Mouse (Mus musculus) heart, postnatal 0 days (tissue): ENCODE data around the gene Ano10. TPM values are rescaled to one million over a fixed set of nuclear protein-coding genes. Genes with fewer than 3 reads are reported as not detected.
A peak's percentile ranks its signal among the peaks of the same experiment; 100 is the strongest.

Source experiments
- ATAC-seq: fragments of 200-750 bp; cut with Nextera tagmentation; 2 replicates; pipeline ENCODE4 v1.8.0; 2017; ENCODE audit warnings: low read depth, moderate number of reproducible peaks, moderate library complexity; ENCODE audit not compliant: insufficient read depth
- DNase-seq: peaks from one replicate; pipeline ENCODE4 v3.0.0-alpha.2; 2016; ENCODE audit warnings: low spot score
- H3K27ac ChIP-seq: fragments of 300-500 bp; sonication (generic); 2 replicates; pipeline ENCODE4 v1.5.1; 2014; ENCODE audit warnings: low read depth, mild to moderate bottlenecking
- H3K27me3 ChIP-seq: fragments of 300-500 bp; sonication (generic); 2 replicates; pipeline ENCODE4 v1.6.1; 2014; ENCODE audit warnings: low read length, mixed read lengths; ENCODE audit not compliant: control insufficient read depth, insufficient read depth
- H3K36me3 ChIP-seq: fragments of 300-500 bp; sonication (generic); replicated peaks from 2 replicates; pipeline ENCODE4 v1.6.1; 2014; ENCODE audit warnings: low read length, mixed read lengths; ENCODE audit not compliant: control insufficient read depth, insufficient read depth
- H3K4me1 ChIP-seq: fragments of 300-500 bp; sonication (generic); 2 replicates; pipeline ENCODE4 v1.6.1; 2014; ENCODE audit warnings: antibody characterized with exemption; ENCODE audit not compliant: control insufficient read depth, insufficient read depth
- H3K4me2 ChIP-seq: fragments of 300-500 bp; sonication (generic); 2 replicates; pipeline ENCODE4 v1.6.1; 2014; ENCODE audit warnings: low read depth, mild to moderate bottlenecking, low read length, moderate library complexity
- H3K4me3 ChIP-seq: fragments of 300-500 bp; sonication (generic); 2 replicates; pipeline ENCODE4 v1.5.1; 2014; ENCODE audit warnings: low read depth, low read length
- H3K9ac ChIP-seq: fragments of 300-500 bp; sonication (generic); replicated peaks from 2 replicates; pipeline ENCODE4 v1.6.1; 2014; ENCODE audit warnings: low read depth, low read length, mixed read lengths
- H3K9me3 ChIP-seq: fragments of 300-500 bp; sonication (generic); replicated peaks from 2 replicates; pipeline ENCODE4 v1.6.1; 2016; ENCODE audit warnings: low read length; ENCODE audit not compliant: control insufficient read depth
- CTCF ChIP-seq: IDR thresholded peaks from 2 replicates; pipeline ENCODE4 v1.5.1; 2016; ENCODE audit warnings: antibody characterized with exemption, control low read depth, low read depth
- EP300 ChIP-seq: IDR thresholded peaks from 2 replicates; pipeline ENCODE4 v1.6.1; 2016; ENCODE audit warnings: antibody characterized with exemption, low read depth
- WGBS: fragments of 180-500 bp; shearing (Covaris S2); extraction: QIAGEN DNeasy Blood & Tissue Kit; methylation state at CpG from one replicate; pipeline ENCODE4 v1.1.7; 2014; 5-methylcytosine and 5-hydroxymethylcytosine counted together
- polyA plus RNA-seq: library from polyadenylated mRNA; unstranded; fragments of >200 nt; fragmentation: Nextera tagmentation; extraction: Ambion mirVana; gene quantifications from 2 replicates; pipeline ENCODE4 v1.2.1, GENCODE M21; 2015
- total RNA-seq: library from RNA; depleted of rRNA; stranded (reverse); fragments of >200 nt; gene quantifications from 2 replicates; pipeline ENCODE4 v1.2.3, GENCODE M21; 2014; ENCODE audit warnings: low replicate concordance

Ano10 gene
- total and polyA plus RNA-seq, 2 experiments from 2014 or later, result 21.3 to 24.1 TPM

DNA sequence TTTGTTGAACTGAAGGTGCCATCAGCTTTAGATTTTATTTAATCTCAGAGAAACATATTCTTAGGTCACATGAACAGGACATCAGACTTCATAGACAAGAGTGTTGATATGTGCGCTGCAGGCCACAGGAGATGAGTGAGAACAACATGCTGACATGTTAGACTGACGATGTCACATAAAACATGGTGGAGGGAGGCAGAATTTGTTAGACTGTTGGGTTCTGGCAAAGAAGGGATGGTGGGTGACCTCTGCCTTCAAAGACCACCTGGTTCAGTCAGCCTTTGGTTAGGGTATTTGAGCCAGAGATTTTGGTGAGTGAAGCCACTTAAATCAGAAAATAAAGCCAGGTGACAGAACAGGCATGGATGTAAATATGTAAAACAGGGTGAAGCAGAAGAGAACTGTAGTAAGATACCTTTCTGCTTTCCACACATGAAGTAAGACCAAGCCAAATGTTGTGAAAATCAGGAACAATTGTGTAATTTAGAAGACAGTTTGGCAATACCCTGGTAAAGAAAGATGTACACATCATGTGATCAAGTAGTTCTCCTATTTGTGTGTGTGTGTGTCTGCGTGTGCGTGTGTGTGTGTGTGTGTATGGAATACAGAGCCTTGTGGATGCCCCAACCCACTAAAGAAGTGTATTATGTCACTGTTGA is 155.7 kb downstream of the Ano10 start:
- Histone ChIP-seq H3K4me3 (no peak overlapping the region), H3K4me1 (peaks cover 29% of the 10 kb centered on the region), H3K9ac (no peak overlapping the region), H3K36me3 (peaks cover 31% of the 10 kb centered on the region), H3K27me3 (no peaks in the 10 kb centered on the region), H3K4me2 (no peak overlapping the region), H3K27ac (no peak overlapping the region), H3K9me3 (no peaks in the 10 kb centered on the region)
- TF ChIP-seq CTCF, result no peak
- TF ChIP-seq EP300, result no peak
- ATAC-seq (no peak), DNase-seq (no peak)
- 83% methylated on average over 4 of the region's 4 CpGs for WGBS

GRCm38 (mm10) chr9:122137960-122138359 is 156.3 kb downstream of the Ano10 start:
- no peak overlapping the region for H3K27ac ChIP-seq
- WGBS, result 76% methylated on average over 1 of the region's 1 CpGs

GRCm38 (mm10) chr9:122135885-122136170 is 158.4 kb downstream of the Ano10 start:
- no peak for DNase-seq
- H3K9me3 ChIP-seq, result no peaks in the 10 kb centered on the region
- H3K36me3 ChIP-seq, result peaks cover 47% of the 10 kb centered on the region
- H3K27ac ChIP-seq, result peak overlapping the region; percentile 80
- no peak overlapping the region for H3K4me3 ChIP-seq
- H3K27me3 ChIP-seq, result no peaks in the 10 kb centered on the region
- H3K9ac ChIP-seq, result no peak overlapping the region
- H3K4me1 ChIP-seq, result peaks cover 22% of the 10 kb centered on the region
- 77% methylated on average over 2 of the region's 2 CpGs for WGBS
- no peak for TF ChIP-seq CTCF
- TF ChIP-seq EP300, result no peak
- no peak overlapping the region for H3K4me2 ChIP-seq
- ATAC-seq, result peak; percentile 44; the same call in 1 of the 2 replicates

More at GRCm38 (mm10) chr9:122137960-122138359, 156.3 kb downstream of the Ano10 start:
- Histone ChIP-seq H3K9ac (no peak overlapping the region), H3K4me3 (no peak overlapping the region), H3K27me3 (no peaks in the 10 kb centered on the region), H3K4me1 (peaks cover 29% of the 10 kb centered on the region), H3K9me3 (no peaks in the 10 kb centered on the region), H3K36me3 (peaks cover 36% of the 10 kb centered on the region), H3K4me2 (no peak overlapping the region)
- TF ChIP-seq EP300, result no peak
- no peak for TF ChIP-seq CTCF
- ATAC-seq (no peak), DNase-seq (no peak)

DNA sequence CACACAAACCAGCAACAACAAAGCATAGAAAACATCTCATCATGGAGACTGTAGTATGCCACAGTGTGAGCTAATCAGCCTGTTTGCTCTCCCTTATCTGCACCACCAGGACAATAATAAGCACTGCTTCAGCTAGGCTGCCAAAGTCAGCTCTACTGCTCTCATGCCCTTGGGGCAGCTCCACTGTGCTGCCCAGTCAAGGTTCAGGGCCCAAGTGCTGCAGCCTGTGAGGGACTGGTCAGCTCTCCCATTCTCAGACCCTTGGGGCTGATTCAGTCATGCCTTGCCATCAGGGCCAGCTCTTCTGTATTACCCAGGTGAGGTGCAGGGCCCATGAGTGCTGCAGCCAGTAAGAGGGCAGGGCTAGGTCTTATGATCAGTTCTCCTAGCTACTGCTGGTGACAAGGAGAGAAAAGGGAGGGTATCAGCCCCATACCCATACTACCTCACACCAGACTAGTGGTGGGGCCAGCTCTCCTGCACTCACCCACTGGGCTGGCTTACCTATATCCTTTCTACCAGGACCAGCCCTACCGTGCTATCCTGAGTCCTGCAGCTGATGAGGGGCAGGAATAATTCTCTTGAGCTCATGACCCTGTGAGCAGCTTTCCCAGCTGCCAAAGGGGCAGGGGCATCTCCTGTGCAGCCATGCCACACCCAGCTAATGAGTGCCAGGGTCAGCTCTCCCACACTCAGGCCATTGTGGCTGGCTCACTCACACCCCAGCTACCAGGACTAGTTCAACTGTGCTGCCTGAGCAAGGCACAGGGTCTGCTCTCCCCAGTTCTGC is 158.9 kb downstream of the Ano10 start:
- H3K4me3 ChIP-seq, result no peak overlapping the region
- peaks cover 47% of the 10 kb centered on the region for H3K36me3 ChIP-seq
- peaks cover 27% of the 10 kb centered on the region for H3K4me1 ChIP-seq
- peak overlapping the region; percentile 80 for H3K27ac ChIP-seq
- H3K9ac ChIP-seq, result no peak overlapping the region
- H3K9me3 ChIP-seq, result no peaks in the 10 kb centered on the region
- ATAC-seq (peak; percentile 76), DNase-seq (peak; percentile 48)
- 47% methylated on average over 1 of the region's 1 CpGs for WGBS
- TF ChIP-seq CTCF (no peak), EP300 (no peak)
- no peak overlapping the region for H3K4me2 ChIP-seq
- H3K27me3 ChIP-seq, result no peaks in the 10 kb centered on the region

DNA sequence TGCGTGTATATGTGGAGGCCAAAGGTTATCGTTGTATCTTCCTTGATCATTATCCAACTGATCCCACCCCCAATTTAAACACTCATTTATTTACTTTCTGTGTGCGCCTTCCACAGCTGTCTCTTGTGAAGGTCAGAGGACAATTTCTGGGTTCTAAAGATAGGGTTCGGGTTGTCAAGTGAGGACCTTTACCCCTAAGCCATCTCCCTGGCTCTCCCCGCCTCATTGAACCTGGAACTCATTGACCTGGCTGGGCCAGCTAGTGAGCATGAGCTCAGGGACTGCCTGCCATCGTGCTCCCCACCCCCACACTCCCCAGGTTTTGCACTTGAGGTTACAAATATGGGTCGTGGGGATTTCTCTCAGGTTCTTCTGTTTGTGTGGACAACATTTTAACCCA is 162.1 kb downstream of the Ano10 start:
- peaks cover 31% of the 10 kb centered on the region for H3K36me3 ChIP-seq

More for the DNA sequence above, 162.1 kb downstream of the Ano10 start:
- Histone ChIP-seq H3K4me2 (no peak overlapping the region), H3K4me3 (no peak overlapping the region), H3K27ac (no peak overlapping the region), H3K27me3 (no peaks in the 10 kb centered on the region), H3K4me1 (peaks cover 31% of the 10 kb centered on the region), H3K9ac (no peak overlapping the region), H3K9me3 (no peaks in the 10 kb centered on the region)
- ATAC-seq, result no peak
- 81% methylated on average over 7 of the region's 7 CpGs for WGBS
- TF ChIP-seq EP300, result no peak
- TF ChIP-seq CTCF, result no peak
- no peak for DNase-seq
